Mouse (Mus musculus): ENCODE data around the gene Bri3bp.
"Not testable (repeated sequence)": the region's sequence is repeated elsewhere in the genome, so short reads cannot be mapped to it uniquely, and the experiment has no call there.

Bri3bp gene

DNA sequence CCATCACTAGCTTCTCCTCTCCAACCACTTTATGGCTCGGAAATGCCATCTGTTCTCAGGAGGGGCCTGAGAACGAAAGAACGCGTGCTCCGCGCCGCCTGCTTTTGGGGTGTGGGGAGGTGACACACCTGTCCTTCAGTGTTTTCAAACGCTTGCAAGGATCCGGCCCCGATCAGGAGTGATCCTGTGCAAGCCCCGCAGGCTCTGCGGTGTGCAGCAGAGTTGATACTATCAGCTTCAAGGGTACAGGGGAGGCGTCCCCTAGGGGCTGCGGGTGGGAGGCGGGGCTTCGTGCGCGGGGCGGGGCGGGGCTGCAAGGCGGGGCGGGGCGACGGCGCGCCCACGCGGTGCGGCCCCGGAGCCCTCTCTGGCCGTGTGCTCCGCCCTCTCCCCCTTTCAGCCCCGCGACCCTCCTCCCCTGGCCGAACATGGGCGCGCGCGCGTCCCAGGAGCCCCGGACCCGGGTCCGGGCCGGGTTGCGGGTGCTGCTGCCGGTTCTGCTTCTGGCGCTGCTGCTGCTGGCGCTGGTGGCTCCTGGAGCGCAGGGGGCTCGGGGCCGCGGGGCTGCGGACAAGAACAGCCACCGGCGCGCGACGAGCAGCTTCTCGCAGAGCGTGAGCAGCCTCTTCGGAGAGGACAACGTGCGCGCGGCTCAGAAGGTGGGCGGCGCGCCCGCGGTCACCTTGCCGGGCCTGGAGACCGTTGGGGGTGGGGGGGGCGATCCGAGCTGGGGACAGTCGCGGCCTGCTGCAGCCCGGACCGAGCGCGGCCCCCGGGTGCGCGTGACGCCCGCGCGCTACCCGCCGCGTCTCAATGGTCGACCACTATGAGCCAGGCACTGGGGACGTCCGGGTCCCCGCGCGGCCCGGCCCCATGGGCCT, at the start of gene Bri3bp:
TSS of gene Bri3bp (plus strand) at position 335 of the 881 bp plus-strand sequence.
- Histone ChIP-seq H3K36me3 (ENCODE audit: insufficient read depth, low read length) (peaks cover 21% of the 10 kb centered on the region), H3K4me1 (replicated peaks; ENCODE audit: low read depth, low read length) (peaks cover 52% of the 10 kb centered on the region), H3K4me3 (replicated peaks; ENCODE audit: low read length) (peak within 1 kb of the TSS; percentile 95), H3K27me3 (ENCODE audit: insufficient read depth, low read length) (no peaks in the 10 kb centered on the region), H3K9me3 (ENCODE audit: low read length) (no peaks in the 10 kb centered on the region)
- TF ChIP-seq NANOG (IDR thresholded peaks at IDR 0.05; ENCODE audit: borderline replicate concordance, low read length): no peak
- TF ChIP-seq POU5F1 (IDR thresholded peaks at IDR 0.05; ENCODE audit: borderline replicate concordance, low read length): no peak
- no peak for TF ChIP-seq CTCF (conservative IDR thresholded peaks at IDR 0.05; ENCODE audit: low read length)

DNA sequence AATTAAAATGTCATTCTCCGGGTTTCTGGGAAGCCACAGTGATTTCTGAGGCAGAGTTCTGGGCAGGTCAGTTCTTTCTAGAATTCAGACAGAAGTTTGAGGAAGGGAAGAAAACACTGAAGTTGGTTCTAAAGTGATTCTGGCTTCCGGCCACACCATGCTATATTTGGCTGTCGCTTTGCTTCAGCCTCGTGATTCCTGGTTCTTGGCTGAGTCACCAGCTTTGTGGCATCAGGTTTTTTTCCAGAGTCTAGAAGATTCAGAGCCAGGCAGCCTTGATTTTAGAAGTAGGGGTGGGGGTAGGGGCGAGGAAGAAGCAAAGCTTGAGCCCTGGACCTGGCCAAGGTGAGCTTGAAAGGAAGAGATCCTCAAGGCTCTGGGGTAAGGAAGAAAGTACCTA, 49.8 kb upstream of the Bri3bp start:
- H3K4me1 ChIP-seq (replicated peaks; ENCODE audit: low read depth, low read length): peaks cover 54% of the 10 kb centered on the region
- H3K36me3 ChIP-seq (ENCODE audit: insufficient read depth, low read length): peaks cover 11% of the 10 kb centered on the region
- peaks cover 13% of the 10 kb centered on the region for H3K9me3 ChIP-seq (ENCODE audit: low read length)
- no peaks in the 10 kb centered on the region for H3K27me3 ChIP-seq (ENCODE audit: insufficient read depth, low read length)
- H3K4me3 ChIP-seq (replicated peaks; ENCODE audit: low read length): no peak overlapping the region
- no peak for TF ChIP-seq CTCF (conservative IDR thresholded peaks at IDR 0.05; ENCODE audit: low read length)
- no peak for TF ChIP-seq NANOG (IDR thresholded peaks at IDR 0.05; ENCODE audit: borderline replicate concordance, low read length)
- TF ChIP-seq POU5F1 (IDR thresholded peaks at IDR 0.05; ENCODE audit: borderline replicate concordance, low read length): no peak

DNA sequence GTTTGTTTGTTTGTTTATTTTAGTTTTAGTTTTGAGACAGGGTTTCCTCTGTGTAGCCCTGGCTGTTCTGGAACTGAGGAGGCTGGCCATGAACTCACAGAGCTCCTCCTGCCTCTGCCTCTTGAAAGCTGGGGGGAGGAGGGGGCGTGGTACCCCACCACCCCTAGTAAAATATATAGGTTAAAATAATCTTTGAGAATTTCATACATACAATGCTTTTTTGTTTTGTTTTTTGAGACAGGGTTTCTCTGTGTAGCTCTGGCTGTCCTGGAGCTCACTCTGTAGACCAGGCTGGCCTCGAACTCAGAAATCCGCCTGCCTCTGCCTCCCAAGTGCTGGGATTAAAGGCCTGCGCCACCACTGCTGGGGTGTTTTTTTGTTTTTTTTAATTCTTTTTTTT, 49.2 kb upstream of the Bri3bp start:
- H3K27me3 ChIP-seq (ENCODE audit: insufficient read depth, low read length); H3K4me3 ChIP-seq (replicated peaks; ENCODE audit: low read length): not testable (repeated sequence)
- Histone ChIP-seq H3K4me1 (replicated peaks; ENCODE audit: low read depth, low read length) (peaks cover 54% of the 10 kb centered on the region), H3K9me3 (ENCODE audit: low read length) (peaks cover 13% of the 10 kb centered on the region), H3K36me3 (ENCODE audit: insufficient read depth, low read length) (peaks cover 11% of the 10 kb centered on the region)

DNA sequence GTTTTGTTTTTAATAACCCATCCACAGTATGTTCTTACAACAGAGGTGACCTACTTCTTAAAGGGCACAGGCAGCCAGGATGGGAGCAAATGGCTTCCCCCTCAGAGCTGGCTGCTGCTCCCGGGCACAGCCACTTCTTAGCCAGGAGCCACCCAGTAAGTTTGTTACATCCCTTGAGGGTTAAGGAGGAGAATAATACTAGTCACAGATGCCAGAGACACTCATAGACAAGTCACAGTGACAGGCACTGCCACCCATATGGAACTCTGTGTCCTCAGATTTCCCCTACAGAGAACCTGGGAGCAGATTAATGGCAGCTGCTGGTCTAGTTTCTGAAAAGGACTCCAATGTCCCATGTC, 48.8 kb upstream of the Bri3bp start:
- Histone ChIP-seq H3K36me3 (ENCODE audit: insufficient read depth, low read length) (peaks cover 11% of the 10 kb centered on the region), H3K27me3 (ENCODE audit: insufficient read depth, low read length) (no peaks in the 10 kb centered on the region), H3K4me1 (replicated peaks; ENCODE audit: low read depth, low read length) (peaks cover 54% of the 10 kb centered on the region), H3K9me3 (ENCODE audit: low read length) (peaks cover 13% of the 10 kb centered on the region), H3K4me3 (replicated peaks; ENCODE audit: low read length) (peak overlapping the region; percentile 59)
- TF ChIP-seq POU5F1 (IDR thresholded peaks at IDR 0.05; ENCODE audit: borderline replicate concordance, low read length) (no peak), CTCF (conservative IDR thresholded peaks at IDR 0.05; ENCODE audit: low read length) (no peak), NANOG (IDR thresholded peaks at IDR 0.05; ENCODE audit: borderline replicate concordance, low read length) (no peak)

DNA sequence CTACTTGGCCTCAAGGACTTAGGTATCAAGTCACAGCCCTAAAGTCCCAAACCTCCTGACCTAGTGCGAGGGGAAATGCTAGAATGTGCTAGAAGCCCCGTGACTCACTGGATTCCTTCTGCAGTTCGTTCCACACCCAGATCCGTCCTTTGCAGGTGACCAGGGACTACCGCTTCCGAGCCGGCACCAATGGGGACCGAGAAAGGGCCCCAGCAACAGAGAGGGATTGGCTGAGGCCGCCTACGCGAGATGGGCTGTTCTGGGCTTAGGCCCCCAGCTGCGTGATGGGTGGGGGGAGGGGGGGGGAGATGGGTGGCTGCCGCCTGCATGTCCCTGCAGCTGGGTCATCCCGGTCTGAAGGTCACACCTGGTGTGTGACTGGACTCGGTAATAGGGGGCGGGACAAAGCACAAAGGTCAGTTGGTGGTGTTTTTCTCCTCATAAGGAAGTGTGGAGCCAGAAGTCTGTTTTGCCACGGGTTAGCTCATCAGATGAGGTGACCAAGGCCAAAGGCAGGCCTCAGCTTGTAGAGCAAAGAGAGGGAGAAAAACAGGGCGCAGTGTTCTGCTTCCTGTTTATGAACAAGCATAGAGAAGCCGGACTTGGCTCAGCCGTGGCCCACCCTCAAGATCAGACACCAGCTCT, 48.3 kb upstream of the Bri3bp start:
- Histone ChIP-seq H3K27me3 (ENCODE audit: insufficient read depth, low read length) (no peaks in the 10 kb centered on the region), H3K9me3 (ENCODE audit: low read length) (peaks cover 12% of the 10 kb centered on the region)

DNA sequence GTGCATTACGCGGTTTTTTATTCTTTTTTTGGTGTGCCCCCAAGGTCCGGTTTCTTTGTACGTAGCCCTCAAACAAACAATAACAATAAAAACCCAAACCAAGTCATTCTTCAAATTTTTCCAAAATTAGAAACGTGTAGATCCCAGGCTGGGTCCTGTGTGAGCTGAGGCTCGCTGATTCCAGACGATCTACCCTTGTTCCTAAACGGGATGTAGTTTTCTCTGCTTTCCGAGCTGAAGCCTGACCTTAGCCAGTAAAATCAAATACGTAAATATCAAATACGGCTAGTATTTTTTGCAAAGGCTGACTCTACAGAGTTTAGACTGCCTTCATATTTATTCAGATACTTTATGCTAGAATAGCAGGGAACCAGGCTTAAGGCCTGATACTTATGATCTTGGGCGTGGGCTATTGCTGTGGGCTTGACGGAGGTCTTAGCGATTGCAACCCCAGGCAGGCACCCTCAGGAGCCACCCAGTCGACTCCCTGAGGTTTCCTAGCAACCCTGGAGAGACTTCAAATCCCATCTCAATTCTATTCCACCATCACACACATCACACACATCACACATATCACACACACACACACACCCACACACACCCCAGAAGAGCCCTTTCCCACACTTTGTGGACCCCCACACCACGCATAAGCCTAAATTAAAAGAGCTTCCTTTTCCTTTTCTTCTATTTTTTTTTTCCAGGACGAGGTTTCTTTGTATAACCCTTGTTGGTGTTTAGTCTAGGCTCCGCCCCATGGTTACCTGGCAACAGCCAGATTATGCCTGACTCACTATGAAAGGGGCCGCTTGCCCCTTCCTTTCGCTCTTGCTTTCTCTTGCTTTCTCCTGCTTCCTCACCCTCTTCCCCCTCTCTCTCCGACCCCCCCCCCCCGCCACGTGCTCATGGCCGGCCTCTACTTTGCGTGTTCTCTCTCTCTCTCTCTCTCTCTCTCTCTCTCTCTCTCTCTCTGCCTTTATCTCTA, 47.5 kb upstream of the Bri3bp start:
- Histone ChIP-seq H3K27me3 (ENCODE audit: insufficient read depth, low read length) (peaks cover 3% of the 10 kb centered on the region), H3K4me3 (replicated peaks; ENCODE audit: low read length) (peak overlapping the region; percentile 70), H3K36me3 (ENCODE audit: insufficient read depth, low read length) (peaks cover 1% of the 10 kb centered on the region), H3K4me1 (replicated peaks; ENCODE audit: low read depth, low read length) (peaks cover 48% of the 10 kb centered on the region), H3K9me3 (ENCODE audit: low read length) (peaks cover 4% of the 10 kb centered on the region; the same call in 1 of the 2 replicates)
- no peak for TF ChIP-seq POU5F1 (IDR thresholded peaks at IDR 0.05; ENCODE audit: borderline replicate concordance, low read length)
- no peak for TF ChIP-seq CTCF (conservative IDR thresholded peaks at IDR 0.05; ENCODE audit: low read length)
- no peak for TF ChIP-seq NANOG (IDR thresholded peaks at IDR 0.05; ENCODE audit: borderline replicate concordance, low read length)

More for the DNA sequence above, 48.3 kb upstream of the Bri3bp start:
- Histone ChIP-seq H3K4me1 (replicated peaks; ENCODE audit: low read depth, low read length) (peaks cover 54% of the 10 kb centered on the region), H3K4me3 (replicated peaks; ENCODE audit: low read length) (peak overlapping the region; percentile 70), H3K36me3 (ENCODE audit: insufficient read depth, low read length) (peaks cover 9% of the 10 kb centered on the region)
- TF ChIP-seq CTCF (conservative IDR thresholded peaks at IDR 0.05; ENCODE audit: low read length) (no peak), POU5F1 (IDR thresholded peaks at IDR 0.05; ENCODE audit: borderline replicate concordance, low read length) (no peak), NANOG (IDR thresholded peaks at IDR 0.05; ENCODE audit: borderline replicate concordance, low read length) (no peak)

DNA sequence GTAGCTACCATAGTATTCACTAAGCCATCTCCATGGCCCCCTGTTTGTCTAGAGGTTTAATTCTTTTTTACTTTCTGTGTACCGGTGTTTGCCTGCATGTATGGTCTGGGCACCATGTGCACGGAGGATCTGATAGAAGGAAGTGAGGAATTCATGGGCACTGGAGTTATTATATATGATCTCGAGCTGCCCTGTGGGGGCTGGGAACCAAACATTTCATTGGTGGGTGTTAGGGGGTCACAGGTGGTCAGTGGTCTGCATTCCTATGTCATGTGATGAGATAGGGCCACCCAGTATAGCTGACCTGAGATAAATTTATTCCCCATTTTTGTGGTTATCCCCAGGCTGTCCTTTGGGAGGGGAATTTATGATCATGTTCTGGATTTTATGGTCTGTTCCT, 46.4 kb upstream of the Bri3bp start:
- no peaks in the 10 kb centered on the region for H3K9me3 ChIP-seq (ENCODE audit: low read length)
- peak overlapping the region; percentile 54; the same call in 1 of the 2 replicates for H3K4me3 ChIP-seq (replicated peaks; ENCODE audit: low read length)
- no peaks in the 10 kb centered on the region for H3K36me3 ChIP-seq (ENCODE audit: insufficient read depth, low read length)
- TF ChIP-seq CTCF (conservative IDR thresholded peaks at IDR 0.05; ENCODE audit: low read length) (no peak), POU5F1 (IDR thresholded peaks at IDR 0.05; ENCODE audit: borderline replicate concordance, low read length) (no peak), NANOG (IDR thresholded peaks at IDR 0.05; ENCODE audit: borderline replicate concordance, low read length) (no peak)
- peaks cover 5% of the 10 kb centered on the region for H3K27me3 ChIP-seq (ENCODE audit: insufficient read depth, low read length)
- H3K4me1 ChIP-seq (replicated peaks; ENCODE audit: low read depth, low read length): peaks cover 48% of the 10 kb centered on the region

DNA sequence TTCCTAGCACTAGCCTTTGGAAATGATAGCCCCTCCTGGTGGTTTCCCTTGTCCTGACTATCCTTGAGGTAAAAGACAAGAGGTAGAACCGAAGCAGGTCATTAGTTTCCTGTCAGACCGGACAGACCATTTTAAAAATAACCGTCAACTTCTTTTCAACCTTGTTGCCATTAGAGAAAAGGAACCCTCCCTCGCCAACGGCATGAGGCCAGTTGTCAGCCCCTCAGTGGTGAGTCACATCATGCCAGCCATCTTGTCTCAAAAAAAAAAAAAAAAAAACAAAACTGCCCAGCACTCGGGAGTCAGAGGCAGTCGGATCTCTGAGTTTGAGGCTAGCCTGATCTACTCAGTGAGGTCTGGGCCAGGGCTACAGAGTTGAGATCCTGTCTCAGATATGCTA, 40.5 kb upstream of the Bri3bp start:
- H3K9me3 ChIP-seq (ENCODE audit: low read length): no peaks in the 10 kb centered on the region
- H3K27me3 ChIP-seq (ENCODE audit: insufficient read depth, low read length): peaks cover 5% of the 10 kb centered on the region
- TF ChIP-seq POU5F1 (IDR thresholded peaks at IDR 0.05; ENCODE audit: borderline replicate concordance, low read length): no peak
- 0 out of 2 replicates have a peak, but pooled peaks have one; percentile 13 for TF ChIP-seq CTCF (conservative IDR thresholded peaks at IDR 0.05; ENCODE audit: low read length)
- TF ChIP-seq NANOG (IDR thresholded peaks at IDR 0.05; ENCODE audit: borderline replicate concordance, low read length): no peak
- H3K4me3 ChIP-seq (replicated peaks; ENCODE audit: low read length): no peak overlapping the region
- H3K36me3 ChIP-seq (ENCODE audit: insufficient read depth, low read length): no peaks in the 10 kb centered on the region
- peaks cover 40% of the 10 kb centered on the region for H3K4me1 ChIP-seq (replicated peaks; ENCODE audit: low read depth, low read length)
